Mouse (Mus musculus) lung, adult 18-20 months (tissue): ENCODE data around the gene Syn2.
A peak's percentile ranks its signal among the peaks of the same experiment; 100 is the strongest.

Source experiments
- DNase-seq, 2 experiments: peaks; one replicate each; pipeline ENCODE4 v3.0.0; 2022; ENCODE audit warnings: mixed read lengths in 2 of 2

The Syn2 gene

DNA sequence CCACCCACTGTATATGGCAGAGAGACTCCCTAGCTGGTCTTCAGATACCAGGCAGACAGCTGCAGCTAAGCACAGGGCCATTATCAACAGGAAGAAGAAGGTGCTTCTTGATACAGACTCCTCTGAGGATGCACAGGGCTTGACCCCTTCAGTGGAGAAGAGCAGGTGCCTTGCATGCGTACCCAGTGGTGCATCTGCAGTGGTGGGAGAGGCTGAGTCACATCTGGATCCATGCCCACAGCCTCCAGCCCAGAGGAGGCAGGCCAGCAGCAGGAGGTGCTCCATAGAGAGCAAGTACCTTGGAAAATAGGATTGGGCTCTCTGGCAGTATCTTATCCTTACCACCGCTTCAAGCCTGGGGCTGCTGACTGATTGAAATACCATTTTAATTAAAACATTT lies 159.2 kb downstream of the Syn2 start:
- no peak for DNase-seq

DNA sequence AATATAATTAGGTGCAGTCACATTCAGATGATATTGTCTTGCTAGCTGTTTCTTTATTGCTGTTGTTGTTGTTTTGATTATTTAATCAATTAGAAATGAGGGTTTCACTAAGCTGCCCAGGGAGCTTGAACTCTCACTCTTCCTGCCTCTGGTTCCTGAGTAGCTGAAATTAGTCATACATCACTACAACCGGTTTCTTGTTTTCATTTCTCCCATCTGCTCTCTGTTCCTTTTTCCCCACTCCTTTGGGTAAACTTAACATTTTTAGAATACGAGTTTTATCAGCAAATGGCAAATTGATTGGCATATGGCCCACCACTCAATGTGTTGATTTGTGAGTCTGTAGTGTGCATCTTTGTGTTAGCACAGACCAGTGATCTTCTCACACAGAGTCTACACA lies 172.4 kb downstream of the Syn2 start:
- DNase-seq: no peak

DNA sequence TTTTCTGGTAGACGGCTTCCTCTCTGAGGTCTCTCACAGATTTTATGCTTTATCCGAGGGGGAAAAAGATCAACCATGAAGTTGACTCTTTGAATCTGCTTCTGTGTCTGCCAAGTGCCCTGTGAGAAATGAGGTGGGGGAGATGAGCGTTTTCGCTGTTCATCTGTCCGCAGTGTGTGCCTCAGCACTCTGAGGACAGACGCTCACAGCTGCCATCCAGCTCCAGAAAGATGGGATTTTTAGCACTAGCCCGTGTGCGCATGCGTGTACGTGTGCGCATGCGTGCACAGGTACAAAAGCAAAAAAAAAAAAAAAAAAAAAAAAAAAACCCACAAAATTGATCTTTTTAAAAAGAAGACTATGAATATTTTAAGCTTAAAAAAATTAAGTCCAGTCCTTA lies 178.1 kb downstream of the Syn2 start:
- DNase-seq: no peak

DNA sequence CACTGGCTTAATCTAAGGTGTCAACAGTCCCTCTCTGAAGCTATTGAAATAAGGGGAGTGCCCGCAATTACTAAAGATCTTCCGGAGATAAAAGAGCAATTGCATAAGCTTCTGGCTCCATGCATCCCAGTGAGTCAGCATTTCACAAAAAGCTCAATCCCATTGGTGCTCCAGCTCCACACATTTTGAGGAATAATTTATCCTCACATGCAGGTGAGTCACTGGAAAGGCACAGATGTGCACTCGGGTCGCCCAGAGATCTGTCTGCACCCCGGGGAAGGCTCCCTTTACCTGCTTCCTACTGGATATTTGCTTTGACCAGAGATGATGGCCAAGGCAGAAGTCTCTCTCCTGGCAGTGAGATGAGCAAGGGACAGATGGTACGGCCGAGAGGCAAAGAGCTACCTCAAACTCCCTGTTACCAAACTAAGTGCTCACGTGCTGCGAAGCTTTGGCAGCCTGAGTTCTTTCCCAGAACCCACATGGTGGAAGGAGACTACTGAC lies 178.6 kb downstream of the Syn2 start:
- DNase-seq: peak in 1 of 2 experiments; percentile 39

DNA sequence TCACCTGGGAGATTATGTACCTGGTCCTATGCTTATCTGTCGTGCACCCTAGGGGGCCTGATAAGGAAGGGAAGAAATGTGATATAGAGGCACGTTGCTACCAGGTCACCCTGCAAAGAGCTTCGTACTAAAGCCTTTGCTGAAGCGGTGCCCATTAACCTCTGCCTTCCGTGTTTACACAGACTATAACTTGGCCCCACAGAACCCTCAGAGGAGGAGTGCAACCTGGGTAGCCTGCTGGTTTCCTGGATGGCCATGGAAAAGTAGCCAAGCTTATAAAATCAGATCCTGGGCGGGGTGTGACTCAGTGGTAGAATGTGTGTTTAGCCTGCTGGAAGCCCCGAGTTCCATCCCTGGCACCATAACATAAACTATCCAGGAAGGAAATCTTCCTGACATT lies 179.2 kb downstream of the Syn2 start:
- DNase-seq: no peak

GRCm38 (mm10) chr6:115315770-115316169 lies 181.1 kb downstream of the Syn2 start:
- DNase-seq: peak in 1 of 2 experiments; percentile 31

GRCm38 (mm10) chr6:115316811-115317221 lies 182.1 kb downstream of the Syn2 start:
- DNase-seq: peak; percentile 25 to 28

DNA sequence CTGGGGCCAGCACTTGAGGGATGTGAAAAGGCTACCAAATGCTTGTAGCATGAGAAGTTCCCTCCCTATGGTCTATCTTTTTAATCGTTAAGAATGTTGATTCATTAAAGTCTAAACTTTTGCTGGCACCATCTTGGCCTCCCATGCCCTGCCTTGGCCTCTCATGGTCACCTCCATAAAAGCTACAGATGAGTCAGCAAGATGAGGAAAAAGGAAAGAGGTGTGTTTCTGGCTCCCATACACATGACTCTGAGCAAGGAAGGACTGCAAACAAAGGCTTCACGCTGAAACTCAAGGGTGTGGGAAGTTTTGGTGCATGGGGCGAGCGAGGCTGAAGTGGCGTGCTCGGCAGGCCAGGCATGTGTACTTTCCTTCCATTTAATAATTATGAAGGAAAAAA lies 184.1 kb downstream of the Syn2 start:
- peak in 1 of 2 experiments; percentile 15 for DNase-seq

- no peak for DNase-seq
Measured at GRCm38 (mm10) chr6:115319686-115320085, 185.0 kb downstream of the Syn2 start.

DNA sequence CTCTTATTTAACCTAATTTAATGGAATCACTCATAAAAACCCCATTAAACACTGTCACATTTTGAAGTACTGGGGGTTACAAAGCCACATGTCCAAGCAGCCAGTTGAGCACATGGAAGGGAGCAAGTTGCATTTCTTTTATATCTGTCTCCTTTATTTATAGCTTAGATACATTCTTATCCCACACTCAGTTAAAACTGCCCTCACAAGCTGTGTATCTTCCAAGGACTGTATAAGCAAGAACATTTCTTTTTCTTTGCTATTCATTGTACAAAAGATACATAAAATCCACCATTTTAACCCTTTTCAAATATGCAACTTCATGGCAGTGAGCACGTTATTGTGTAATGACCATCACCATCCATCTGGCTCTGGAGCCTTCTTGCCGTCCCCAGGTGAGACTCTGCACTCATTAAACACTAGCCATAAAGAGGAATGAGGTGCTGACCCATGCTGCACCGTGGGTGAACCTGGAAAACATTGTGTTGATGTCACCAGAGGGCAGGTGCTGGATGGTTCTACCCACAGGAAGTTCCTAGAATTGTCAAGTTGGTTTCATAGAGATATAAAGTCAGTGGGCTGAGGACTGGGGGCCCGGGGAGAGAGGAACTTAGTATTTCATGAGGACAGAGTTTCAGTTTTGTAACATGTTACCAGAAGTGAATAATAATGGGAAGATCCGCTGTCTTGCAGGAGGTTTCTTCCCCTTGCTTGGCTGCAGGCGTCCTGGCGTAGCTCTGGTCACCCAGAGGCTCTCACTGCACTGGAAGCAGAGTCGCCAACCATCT lies 186.4 kb downstream of the Syn2 start:
- no peak for DNase-seq

DNA sequence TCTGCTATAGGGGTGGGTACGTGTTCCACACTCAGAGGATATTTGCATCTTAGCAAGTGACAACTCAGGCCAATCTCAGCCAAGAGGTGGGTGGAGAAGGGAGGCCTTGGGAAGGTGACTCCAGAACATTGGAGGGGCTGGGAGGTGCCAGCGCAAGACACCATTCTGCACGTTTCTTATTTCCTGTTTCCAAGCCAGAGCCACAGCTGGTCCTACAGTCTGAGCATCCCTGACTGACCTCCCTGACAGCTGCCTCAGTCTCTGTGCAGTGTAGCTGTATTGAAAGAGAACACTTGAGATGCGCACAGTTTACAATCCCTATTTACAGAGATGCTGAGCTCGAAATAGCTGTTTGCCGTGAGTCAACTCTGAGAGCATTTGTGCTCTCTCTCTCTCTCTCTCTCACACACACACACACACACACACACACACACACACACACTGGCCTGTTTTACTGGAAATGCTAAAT lies 187.2 kb downstream of the Syn2 start:
- no peak for DNase-seq

- DNase-seq: no peak
Measured at GRCm38 (mm10) chr6:115322956-115323355, 188.3 kb downstream of the Syn2 start.

GRCm38 (mm10) chr6:115330964-115331363 lies 196.3 kb downstream of the Syn2 start:
- no peak for DNase-seq
